Mouse (Mus musculus): Measurements from ENCODE around the gene Samd4b.

DNA sequence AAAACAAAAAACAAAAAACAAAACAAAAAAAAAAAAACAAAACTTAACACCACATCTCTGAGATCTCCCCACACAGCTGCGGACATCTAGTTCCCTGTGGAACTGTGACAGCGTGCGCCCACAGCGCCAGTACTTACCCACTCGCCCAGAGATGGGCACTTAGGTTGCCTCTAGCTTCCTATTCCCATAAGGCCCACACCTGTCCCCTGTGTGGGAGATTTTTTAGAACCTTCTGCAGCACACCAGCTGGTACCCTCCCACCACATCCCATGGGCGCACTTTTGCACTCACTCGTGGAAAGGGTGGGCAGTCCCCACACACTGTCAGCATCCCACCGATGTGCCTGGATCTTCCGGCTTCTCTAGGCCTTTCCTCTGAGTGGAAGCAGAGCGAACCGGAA lies 115.1 kb downstream of the Samd4b start:
- no peak for TF ChIP-seq CTCF (conservative IDR thresholded peaks at IDR 0.05; ENCODE audit: low read length)
- TF ChIP-seq NANOG (IDR thresholded peaks at IDR 0.05; ENCODE audit: borderline replicate concordance, low read length): no peak
- no peak for TF ChIP-seq POU5F1 (IDR thresholded peaks at IDR 0.05; ENCODE audit: borderline replicate concordance, low read length)

Data from E14TG2a.4 (cell line).